Mouse (Mus musculus) heart, embryonic 14.5 days (tissue): ENCODE measurements at regions not wholly inside any gene's neighbourhood (a gene's known extent, or its start where the extent isn't known, plus 50 kb on each side); places are given as distances from the start of the nearest gene placed in this dataset.

Experiments used
- ATAC-seq: fragments of 200-750 bp; cut with Nextera tagmentation; 2 replicates; pipeline ENCODE4 v1.8.0; 2017; ENCODE audit warnings: low read depth, moderate TSS enrichment; ENCODE audit not compliant: insufficient number of reproducible peaks, insufficient read depth, low FRiP score
- H3K27ac ChIP-seq, 2 experiments: fragments of 200-500 bp in 1 of 2; fragments of 300-500 bp in 1 of 2; sonication (generic) in 1 of 2; replicated peaks in 1 of 2; 2 replicates each; pipeline ENCODE4 v1.5.1; 2012 to 2014; ENCODE audit warnings: low read depth in 2 of 2, low read length in 2 of 2, control low read depth in 1 of 2, mild to moderate bottlenecking in 1 of 2, mixed read lengths in 1 of 2; ENCODE audit not compliant: control insufficient read depth in 1 of 2, insufficient read depth in 1 of 2
- H3K27me3 ChIP-seq: fragments of 300-500 bp; sonication (generic); 2 replicates; pipeline ENCODE4 v1.6.1; 2014; ENCODE audit warnings: mild to moderate bottlenecking, low read length, control low read depth; ENCODE audit not compliant: control insufficient read depth, insufficient read depth
- H3K36me3 ChIP-seq: fragments of 300-500 bp; sonication (generic); 2 replicates; pipeline ENCODE4 v1.6.1; 2014; ENCODE audit warnings: mild to moderate bottlenecking, control low read depth, low read length, mixed read lengths; ENCODE audit not compliant: control insufficient read depth, insufficient read depth
- H3K4me1 ChIP-seq, 2 experiments: fragments of 200-500 bp in 1 of 2; fragments of 300-500 bp in 1 of 2; sonication (generic) in 1 of 2; 2 replicates each; pipeline ENCODE4 v1.6.1; 2012 to 2014; ENCODE audit warnings: low read length in 2 of 2, control low read depth in 1 of 2, mixed read lengths in 1 of 2; ENCODE audit not compliant: control insufficient read depth in 2 of 2, insufficient read depth in 2 of 2
- H3K4me2 ChIP-seq: fragments of 300-500 bp; sonication (generic); 2 replicates; pipeline ENCODE4 v1.6.1; 2014; ENCODE audit warnings: mild to moderate bottlenecking, low read length
- H3K4me3 ChIP-seq, 2 experiments: fragments of 200-500 bp in 1 of 2; fragments of 300-500 bp in 1 of 2; sonication (generic) in 1 of 2; 2 replicates each; pipeline ENCODE4 v1.5.1; 2012 to 2014; ENCODE audit warnings: low read length in 2 of 2, mild to moderate bottlenecking in 2 of 2, control low read depth in 1 of 2, low read depth in 1 of 2, moderate library complexity in 1 of 2; ENCODE audit not compliant: control insufficient read depth in 1 of 2, insufficient read depth in 1 of 2
- H3K9ac ChIP-seq: fragments of 300-500 bp; sonication (generic); 2 replicates; pipeline ENCODE4 v1.6.1; 2014; ENCODE audit warnings: mild to moderate bottlenecking, low read length
- H3K9me3 ChIP-seq: fragments of 300-500 bp; sonication (generic); 2 replicates; pipeline ENCODE4 v1.6.1; 2016; ENCODE audit warnings: low read length, control low read depth; ENCODE audit not compliant: control insufficient read depth
- WGBS: fragments of 180-500 bp; shearing (Covaris S2); extraction: QIAGEN DNeasy Blood & Tissue Kit; methylation state at CpG from one replicate; pipeline ENCODE4 v1.1.7; 2014; 5-methylcytosine and 5-hydroxymethylcytosine counted together

DNA sequence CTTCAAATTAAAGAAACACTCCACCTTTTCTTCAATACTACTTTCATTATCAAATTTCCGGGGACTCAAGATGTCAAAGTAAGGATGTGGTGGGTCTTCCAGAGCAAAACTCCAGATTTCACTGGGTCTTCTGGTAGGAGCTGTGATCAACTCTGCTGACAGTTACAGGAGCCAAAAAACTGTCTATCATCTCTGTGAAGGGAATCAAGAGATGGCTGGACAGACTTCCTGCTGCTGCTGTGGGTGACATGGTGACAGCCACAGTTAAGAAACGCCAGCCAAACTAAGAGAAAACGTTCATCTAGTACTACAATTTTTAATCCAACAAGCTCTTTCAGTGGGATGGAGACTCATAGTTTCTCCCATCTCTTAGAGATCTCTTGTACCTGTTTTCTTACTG is 136.5 kb upstream of the Mad2l1 start:
- WGBS = 48% methylated on average over 3 of the region's 3 CpGs
- H3K9me3 ChIP-seq = no peaks in the 10 kb centered on the region
- no peak for ATAC-seq

DNA sequence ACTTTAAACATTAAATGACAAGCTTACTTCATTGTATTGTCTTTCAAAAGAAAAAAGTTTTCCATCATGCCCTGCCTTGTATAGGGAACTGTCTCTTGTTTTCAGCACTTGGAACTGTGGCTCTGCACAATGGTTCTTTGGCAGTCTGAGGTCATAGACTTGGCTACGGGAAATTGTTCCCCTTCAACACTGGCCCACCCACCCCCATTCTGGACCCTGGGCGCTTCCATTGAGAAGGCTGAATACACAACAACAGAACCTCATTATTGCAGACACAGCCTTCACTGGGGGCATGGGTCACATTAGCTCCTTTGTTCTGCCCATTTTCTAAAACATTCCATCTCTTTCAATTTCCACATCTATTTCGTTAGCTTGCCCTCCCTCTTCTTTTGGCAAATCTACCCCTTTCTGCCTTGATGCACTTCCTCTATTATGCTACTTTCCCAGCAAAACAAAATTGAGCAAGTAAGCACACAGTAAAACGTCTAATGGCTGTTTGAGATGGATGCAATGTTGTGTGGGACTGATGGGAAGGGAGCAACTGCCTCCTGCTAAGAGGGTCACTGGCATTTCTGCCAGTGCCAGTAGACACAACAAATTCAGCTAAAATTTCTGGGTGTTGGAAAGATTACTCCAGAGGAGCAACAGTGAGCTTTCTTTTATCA is 136.0 kb upstream of the Mad2l1 start:
- ATAC-seq = no peak

More for the DNA sequence above, 136.5 kb upstream of the Mad2l1 start:
- peaks cover 2 to 4% of the 10 kb centered on the region in 2 experiments; a peak in 2 of 4 replicates for H3K4me1 ChIP-seq
- H3K27me3 ChIP-seq = no peaks in the 10 kb centered on the region
- H3K27ac ChIP-seq = no peak overlapping the region
- no peak overlapping the region for H3K4me3 ChIP-seq
- H3K4me2 ChIP-seq = no peak overlapping the region
- H3K36me3 ChIP-seq = no peaks in the 10 kb centered on the region
- no peak overlapping the region for H3K9ac ChIP-seq

DNA sequence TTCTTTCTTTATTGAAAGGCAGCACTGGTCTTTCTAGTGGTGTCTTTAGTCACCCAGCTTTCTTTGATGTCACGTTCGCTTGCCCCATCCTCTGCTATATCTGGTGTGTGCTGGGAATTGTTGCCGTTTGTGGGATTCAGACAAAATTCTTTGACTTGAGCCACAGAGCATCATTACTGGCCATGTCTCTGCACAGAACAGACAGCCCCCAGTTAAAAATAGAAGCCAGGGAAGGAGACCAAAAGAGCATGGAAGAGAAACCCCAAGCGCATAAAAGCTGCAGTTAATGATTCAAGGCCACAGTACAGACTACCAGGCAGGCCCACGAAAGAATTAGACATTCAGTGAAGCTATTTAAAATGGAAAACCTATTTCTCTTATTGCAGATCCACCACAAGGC is 133.7 kb upstream of the Mad2l1 start:
- Histone ChIP-seq H3K4me1 (peaks cover 2 to 4% of the 10 kb centered on the region in 2 experiments; a peak in 2 of 4 replicates), H3K9ac (no peak overlapping the region), H3K27me3 (no peaks in the 10 kb centered on the region), H3K36me3 (no peaks in the 10 kb centered on the region), H3K4me2 (peak overlapping the region; percentile 43), H3K9me3 (no peaks in the 10 kb centered on the region), H3K4me3 (no peak overlapping the region), H3K27ac (no peak overlapping the region)
- WGBS = 30% methylated on average over 5 of the region's 5 CpGs
- no peak for ATAC-seq

More for the DNA sequence above, 136.0 kb upstream of the Mad2l1 start:
- Histone ChIP-seq H3K36me3 (no peaks in the 10 kb centered on the region), H3K9ac (no peak overlapping the region), H3K27ac (no peak overlapping the region), H3K4me3 (no peak overlapping the region), H3K4me1 (peaks cover 2 to 4% of the 10 kb centered on the region in 2 experiments; a peak in 2 of 4 replicates), H3K9me3 (no peaks in the 10 kb centered on the region), H3K4me2 (no peak overlapping the region), H3K27me3 (no peaks in the 10 kb centered on the region)
- 64% methylated on average over 4 of the region's 4 CpGs for WGBS

DNA sequence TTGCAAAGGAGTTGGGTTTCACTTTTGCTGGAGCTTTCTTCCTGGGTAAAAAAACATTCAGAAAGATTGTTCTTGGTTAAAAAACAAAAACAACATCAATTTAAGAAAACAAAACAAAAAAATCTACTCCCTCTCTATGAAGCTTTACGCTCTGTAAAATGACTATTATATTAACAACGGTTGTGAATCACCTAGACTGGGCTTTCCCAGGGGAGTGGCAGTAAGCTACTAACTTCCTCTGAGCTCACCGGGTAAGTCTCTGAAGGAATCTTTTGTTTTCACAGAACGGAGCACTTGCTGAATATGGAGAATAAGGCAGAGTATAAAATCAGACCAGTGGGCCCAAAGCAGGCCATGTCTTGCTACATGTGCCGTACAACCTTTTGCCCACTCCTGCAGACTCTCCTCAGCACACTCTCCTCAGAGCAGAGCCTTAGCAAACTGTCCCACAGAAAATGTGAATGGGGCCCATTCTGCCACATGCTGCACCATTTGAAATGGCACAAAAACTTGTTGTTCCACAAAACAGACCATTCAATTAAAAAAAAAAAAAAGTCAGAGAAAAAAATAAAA is 133.2 kb upstream of the Mad2l1 start:
- H3K4me2 ChIP-seq = peak overlapping the region; percentile 43

DNA sequence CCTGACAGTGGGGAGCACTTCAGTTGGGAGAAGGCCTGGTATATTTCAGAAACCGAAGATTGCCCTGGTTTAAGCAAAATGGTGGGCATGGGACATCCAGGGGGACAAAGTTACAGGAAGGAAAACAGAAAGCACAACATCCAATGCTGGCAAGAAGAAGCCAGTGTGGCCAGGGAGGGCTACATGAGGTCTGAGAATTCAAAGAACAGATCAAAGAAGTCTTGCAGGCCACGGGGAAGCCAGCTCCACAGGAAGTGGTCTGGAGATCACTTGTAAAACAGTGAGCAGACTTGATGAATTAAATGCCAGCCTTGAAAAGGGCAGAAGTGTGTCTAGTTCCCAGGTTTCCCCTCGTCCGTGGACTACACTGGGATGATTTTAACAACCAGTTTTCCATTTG is 120.4 kb upstream of the Mad2l1 start:
- H3K4me2 ChIP-seq = no peak overlapping the region
- no peaks in the 10 kb centered on the region for H3K27me3 ChIP-seq
- no peak overlapping the region for H3K9ac ChIP-seq
- no peaks in the 10 kb centered on the region; a peak in 1 of 4 replicates for H3K4me1 ChIP-seq
- H3K27ac ChIP-seq = no peak overlapping the region
- 50% methylated on average over 4 of the region's 4 CpGs for WGBS
- ATAC-seq = no peak
- H3K4me3 ChIP-seq = no peak overlapping the region
- H3K9me3 ChIP-seq = no peaks in the 10 kb centered on the region
- no peaks in the 10 kb centered on the region for H3K36me3 ChIP-seq

More for the DNA sequence above, 133.2 kb upstream of the Mad2l1 start:
- Histone ChIP-seq H3K9ac (no peak overlapping the region), H3K36me3 (no peaks in the 10 kb centered on the region), H3K4me3 (no peak overlapping the region), H3K27me3 (no peaks in the 10 kb centered on the region), H3K4me1 (peaks cover 2 to 4% of the 10 kb centered on the region in 2 experiments; a peak in 2 of 4 replicates), H3K27ac (no peak overlapping the region), H3K9me3 (no peaks in the 10 kb centered on the region)
- ATAC-seq = no peak
- 49% methylated on average over 5 of the region's 5 CpGs for WGBS

DNA sequence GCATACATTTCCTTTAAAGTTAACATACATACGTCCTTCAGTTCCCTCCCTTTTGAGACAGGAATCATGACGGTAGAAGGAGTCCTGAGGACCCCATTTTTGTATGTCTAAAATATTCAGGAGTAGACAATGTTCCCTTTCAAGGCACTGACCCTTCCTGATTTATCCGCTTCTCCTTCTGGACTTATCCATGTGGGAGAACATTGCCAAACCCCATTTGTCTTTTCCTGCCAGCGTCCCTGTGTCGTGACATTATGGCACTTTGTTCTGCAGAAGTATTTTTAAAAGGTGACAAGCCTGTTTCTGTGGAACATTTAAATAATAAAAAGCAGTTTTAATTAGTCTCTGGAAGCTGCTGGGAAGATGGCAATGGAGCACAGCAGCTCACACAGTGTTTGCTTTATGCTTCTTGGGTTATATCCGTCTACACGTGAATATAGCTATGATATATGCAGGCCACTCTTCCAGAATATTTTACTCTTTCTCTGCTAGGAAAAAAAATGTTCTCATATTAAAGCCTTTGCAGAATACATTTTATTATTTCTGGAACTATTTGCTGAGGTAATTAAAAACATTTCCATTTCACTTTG is 115.6 kb upstream of the Mad2l1 start:
- no peak overlapping the region for H3K27ac ChIP-seq
- no peaks in the 10 kb centered on the region for H3K9me3 ChIP-seq
- 72% methylated on average over 7 of the region's 7 CpGs for WGBS
- H3K4me2 ChIP-seq = no peak overlapping the region
- no peak overlapping the region for H3K4me3 ChIP-seq
- H3K4me1 ChIP-seq = no peaks in the 10 kb centered on the region; a peak in 1 of 4 replicates
- H3K9ac ChIP-seq = no peak overlapping the region
- H3K36me3 ChIP-seq = no peaks in the 10 kb centered on the region
- H3K27me3 ChIP-seq = no peaks in the 10 kb centered on the region
- ATAC-seq = no peak

DNA sequence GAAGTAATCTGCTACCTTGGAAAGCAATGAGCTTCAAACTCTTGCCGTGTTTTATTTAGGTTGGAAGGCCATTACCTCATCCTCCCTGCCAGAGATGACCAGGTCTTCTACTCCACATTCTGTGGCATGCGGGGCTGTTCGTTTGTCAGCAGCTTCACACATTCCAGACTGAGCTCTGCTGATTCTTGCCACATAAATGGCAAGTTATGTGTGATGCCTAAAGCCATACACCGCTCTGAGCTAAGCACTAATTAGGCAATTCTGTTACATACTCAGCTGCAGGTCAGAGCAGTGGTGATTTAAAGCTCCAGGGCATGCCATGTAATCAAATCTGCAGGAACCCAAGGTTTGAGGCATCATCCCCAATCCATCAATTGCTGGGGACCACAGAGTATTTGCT is 106.8 kb upstream of the Mad2l1 start:
- no peaks in the 10 kb centered on the region for H3K36me3 ChIP-seq
- H3K4me2 ChIP-seq = no peak overlapping the region
- no peaks in the 10 kb centered on the region for H3K27me3 ChIP-seq
- peaks cover 2 to 11% of the 10 kb centered on the region in 2 experiments; a peak in 3 of 4 replicates for H3K4me1 ChIP-seq
- no peak overlapping the region for H3K4me3 ChIP-seq
- no peak overlapping the region for H3K9ac ChIP-seq
- WGBS = 21% methylated on average over 4 of the region's 4 CpGs
- ATAC-seq = no peak
- H3K9me3 ChIP-seq = 0 out of 2 replicates have a peak, but pooled peaks cover 5% of the 10 kb centered on the region
- no peak overlapping the region for H3K27ac ChIP-seq
